Mouse (Mus musculus) left cerebral cortex, postnatal 4 days (tissue): ENCODE results near the gene Bcl10. TPM values are rescaled to one million over a fixed set of nuclear protein-coding genes. Genes with fewer than 3 reads are reported as not detected.
A peak's percentile ranks its signal among the peaks of the same experiment; 100 is the strongest.
"Not testable (repeated sequence)": the region's sequence is repeated elsewhere in the genome, so short reads cannot be mapped to it uniquely, and the experiment has no call there.

Experiments used
- DNase-seq: peaks from one replicate; pipeline ENCODE4 v3.0.0-alpha.2; 2022
- intact Hi-C: fragments of 180-260 bp; cut with DNase I; formaldehyde crosslinking; loops from one replicate; pipeline ENCODE4 v1.15.1; 2025
- total RNA-seq, 2 experiments: library from RNA; stranded (reverse); gene quantifications; 2 replicates each; pipeline ENCODE4 v1.2.3; 2021

Gene Bcl10
- total RNA-seq, 2 experiments from 2014 or later: 18.3 to 19.4 TPM

GRCm38 (mm10) chr3:145906582-145906981, 16.0 kb upstream of the Bcl10 start:
- intact Hi-C loops: no loop called here
- DNase-seq: no peak

- DNase-seq: no peak
- intact Hi-C loops: no loop called here
These were observed 10.1 kb upstream of the Bcl10 start for GRCm38 (mm10) chr3:145912512-145912911.

GRCm38 (mm10) chr3:145913263-145913662, 9.3 kb upstream of the Bcl10 start:
- DNase-seq: no peak
- intact Hi-C loops: no loop called here

GRCm38 (mm10) chr3:145913942-145914341, 8.7 kb upstream of the Bcl10 start:
- DNase-seq, intact Hi-C loops: not testable (repeated sequence)

GRCm38 (mm10) chr3:145916374-145916773, 6.2 kb upstream of the Bcl10 start:
- intact Hi-C loops: no loop called here
- DNase-seq: no peak

GRCm38 (mm10) chr3:145916826-145917225, 5.8 kb upstream of the Bcl10 start:
- no peak for DNase-seq
- intact Hi-C loops: no loop called here

DNA sequence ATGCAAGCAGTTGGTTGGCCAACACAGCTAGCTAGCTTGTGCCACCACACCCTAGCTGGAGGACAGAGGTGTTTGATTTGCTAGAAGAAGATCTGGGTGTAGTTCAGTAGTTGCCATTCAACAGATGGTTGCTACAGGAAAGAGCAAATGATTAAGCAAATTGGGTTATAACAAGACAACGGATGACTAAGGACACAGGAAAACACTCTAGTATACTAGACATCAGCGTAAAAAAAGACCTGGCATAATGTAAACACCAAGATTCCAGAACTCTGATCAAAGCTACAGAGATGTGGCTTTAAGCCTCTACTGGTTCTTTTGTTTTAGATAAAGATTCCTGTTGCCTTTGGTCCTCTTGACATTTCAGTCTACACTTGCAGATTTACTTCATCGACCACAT, 367 bp downstream of the Bcl10 start:
- intact Hi-C loops: no loop called here
- no peak for DNase-seq

DNA sequence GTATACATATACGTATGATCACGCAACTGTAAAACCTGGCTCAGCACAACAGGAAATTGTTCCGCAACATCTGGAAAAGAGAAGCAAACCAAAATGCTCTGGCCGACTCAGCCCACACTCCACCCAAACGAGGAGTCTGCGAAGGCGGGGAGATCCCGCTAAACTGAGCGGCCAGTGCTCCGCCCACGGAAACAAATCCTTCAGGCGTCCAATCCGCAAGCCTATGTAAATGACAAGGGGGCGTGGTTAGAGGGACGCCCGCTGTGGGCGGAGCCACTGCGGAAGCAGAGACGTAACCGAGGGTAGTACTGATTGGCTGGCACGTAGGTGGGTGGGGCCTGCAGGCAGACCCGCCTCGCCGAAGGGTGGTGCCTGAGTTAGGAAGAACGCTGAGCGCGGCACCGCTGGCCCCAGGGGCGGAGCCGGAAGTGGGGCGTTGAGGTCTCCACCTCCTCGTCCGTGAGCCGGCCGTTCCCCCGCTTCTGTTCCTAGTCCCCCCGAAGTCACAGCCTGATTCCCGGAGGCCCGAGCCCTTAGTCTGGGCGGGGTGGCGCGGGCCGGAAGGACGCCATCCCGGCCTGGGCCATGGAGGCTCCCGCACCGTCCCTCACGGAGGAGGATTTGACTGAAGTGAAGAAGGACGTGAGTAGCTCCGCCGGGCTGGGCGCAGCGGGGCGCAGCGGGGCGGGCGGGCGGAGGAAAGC, 1.4 kb downstream of the Bcl10 start:
- DNase-seq: peak; percentile 99
- intact Hi-C loops: no loop called here

DNA sequence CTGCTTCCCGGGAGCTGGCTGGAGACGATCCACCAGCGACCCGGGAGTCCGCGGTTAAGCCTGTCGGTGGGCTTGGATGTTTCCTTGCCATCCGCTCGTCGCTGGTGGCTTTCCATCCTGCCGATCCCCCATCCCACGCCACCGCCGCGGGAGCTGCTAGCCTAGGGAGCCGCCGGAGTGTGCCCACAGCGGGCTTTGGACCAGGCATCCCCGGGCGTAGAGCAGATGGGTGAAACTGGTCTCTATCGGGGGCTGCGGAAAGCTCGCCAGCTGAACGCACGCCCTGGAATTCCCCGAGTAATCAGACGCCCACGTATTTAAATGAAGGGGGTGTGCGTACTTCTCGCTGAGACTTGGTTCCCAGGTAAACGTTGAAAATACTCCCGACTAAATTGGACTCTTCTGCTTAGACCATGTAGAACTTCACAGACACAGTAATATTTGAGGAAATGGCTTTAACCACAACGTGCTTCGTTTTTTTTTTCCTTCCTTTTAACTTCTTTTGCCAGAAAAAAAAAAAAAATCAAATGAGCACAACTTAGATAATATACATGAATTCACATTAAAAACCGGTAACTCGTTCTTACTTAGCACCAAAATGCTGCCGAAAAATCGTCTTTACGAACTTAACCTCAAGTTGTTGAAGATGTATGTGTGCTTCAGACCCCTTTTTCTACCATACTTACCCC, 2.2 kb downstream of the Bcl10 start:
- DNase-seq: peak; percentile 60
- intact Hi-C loops: no loop called here

DNA sequence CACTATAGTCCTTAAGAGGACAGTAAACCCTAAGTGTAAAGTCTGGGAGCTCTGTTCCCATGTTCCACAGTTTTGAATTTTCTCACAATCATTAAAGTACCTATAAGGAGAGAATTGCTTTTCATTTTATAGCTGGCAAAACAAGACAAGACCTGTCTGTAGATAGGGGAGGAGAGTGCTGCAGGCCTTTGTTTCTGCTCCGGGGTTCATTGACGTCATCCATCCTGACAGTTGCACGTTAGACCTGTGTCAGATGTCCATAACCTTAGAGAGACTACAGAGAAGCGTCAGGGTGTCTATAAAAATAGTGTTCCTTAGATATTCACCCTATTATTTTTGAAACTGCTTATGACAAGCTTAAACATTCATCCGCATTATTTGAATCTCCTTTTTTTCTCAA, 2.9 kb downstream of the Bcl10 start:
- no peak for DNase-seq
- intact Hi-C loops: no loop called here

GRCm38 (mm10) chr3:145929525-145930400, 7.2 kb downstream of the Bcl10 start:
- intact Hi-C loops: no loop called here
- no peak for DNase-seq

DNA sequence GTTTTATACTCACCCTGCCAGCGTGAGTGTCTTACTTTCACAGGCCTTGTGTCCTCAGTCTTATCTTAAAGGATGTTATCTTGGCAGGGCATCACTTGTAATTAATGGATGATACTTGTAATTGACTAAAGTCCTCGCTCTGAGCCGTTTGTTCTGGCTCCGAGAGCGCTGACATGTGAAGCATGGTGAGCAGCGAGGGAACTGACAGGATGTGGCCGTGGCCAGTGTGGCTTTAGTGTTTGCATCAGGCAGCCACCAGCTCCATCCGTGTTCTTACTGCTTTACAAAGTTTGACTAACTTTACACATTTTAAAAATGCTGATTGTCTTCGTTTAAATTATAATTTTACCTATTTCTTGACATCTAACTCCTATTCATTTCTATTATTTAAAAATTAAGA, 11.2 kb downstream of the Bcl10 start:
- intact Hi-C loops: no loop called here
- no peak for DNase-seq

DNA sequence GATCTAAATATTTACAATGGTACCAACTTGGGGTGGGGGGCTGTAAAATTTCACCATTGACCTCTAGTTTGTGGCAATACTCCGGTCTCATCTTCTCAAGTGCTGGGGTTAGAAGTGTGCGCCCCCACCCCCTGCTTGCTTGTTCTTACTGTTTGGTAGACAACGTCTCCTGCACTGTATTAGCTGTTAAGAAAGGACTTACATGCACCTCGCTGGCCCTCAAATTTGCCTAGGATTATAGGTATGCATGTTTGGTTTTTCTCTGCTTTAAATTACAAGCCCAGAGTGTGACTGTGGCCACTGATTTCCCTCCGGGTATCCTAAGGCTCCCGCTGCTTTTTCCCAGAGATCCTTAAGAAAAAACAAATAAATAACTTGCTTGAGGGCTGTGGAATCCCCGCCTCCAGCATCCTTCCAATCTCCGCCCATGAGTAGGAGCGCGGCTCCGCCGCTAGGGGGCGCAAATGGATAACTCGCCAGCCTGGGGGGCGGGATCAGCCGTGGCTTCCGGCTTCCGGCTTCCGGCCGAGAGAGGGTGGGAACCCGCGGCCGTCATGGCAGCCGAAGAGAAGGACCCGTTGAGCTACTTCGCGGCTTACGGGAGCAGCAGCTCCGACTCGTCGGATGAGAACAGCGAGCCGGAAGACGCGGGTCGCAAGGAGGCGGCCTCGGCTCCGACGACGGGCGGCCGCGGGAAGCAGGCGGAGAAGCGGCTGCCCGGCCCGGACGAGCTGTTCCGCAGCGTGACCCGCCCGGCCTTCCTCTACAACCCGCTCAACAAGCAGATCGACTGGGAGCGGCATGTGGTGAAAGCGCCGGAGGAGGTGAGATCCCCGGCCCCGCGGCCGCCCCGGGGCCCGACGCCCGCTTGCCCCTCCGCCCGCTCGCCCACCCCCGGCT, 15.2 kb downstream of the Bcl10 start, which contains the start of gene 2410004B18Rik:
Gene 2410004B18Rik, plus strand, starts transcription at position 510 of the 900 bp plus-strand sequence.
- DNase-seq: peak; percentile 93
- intact Hi-C loops: no loop called here

DNA sequence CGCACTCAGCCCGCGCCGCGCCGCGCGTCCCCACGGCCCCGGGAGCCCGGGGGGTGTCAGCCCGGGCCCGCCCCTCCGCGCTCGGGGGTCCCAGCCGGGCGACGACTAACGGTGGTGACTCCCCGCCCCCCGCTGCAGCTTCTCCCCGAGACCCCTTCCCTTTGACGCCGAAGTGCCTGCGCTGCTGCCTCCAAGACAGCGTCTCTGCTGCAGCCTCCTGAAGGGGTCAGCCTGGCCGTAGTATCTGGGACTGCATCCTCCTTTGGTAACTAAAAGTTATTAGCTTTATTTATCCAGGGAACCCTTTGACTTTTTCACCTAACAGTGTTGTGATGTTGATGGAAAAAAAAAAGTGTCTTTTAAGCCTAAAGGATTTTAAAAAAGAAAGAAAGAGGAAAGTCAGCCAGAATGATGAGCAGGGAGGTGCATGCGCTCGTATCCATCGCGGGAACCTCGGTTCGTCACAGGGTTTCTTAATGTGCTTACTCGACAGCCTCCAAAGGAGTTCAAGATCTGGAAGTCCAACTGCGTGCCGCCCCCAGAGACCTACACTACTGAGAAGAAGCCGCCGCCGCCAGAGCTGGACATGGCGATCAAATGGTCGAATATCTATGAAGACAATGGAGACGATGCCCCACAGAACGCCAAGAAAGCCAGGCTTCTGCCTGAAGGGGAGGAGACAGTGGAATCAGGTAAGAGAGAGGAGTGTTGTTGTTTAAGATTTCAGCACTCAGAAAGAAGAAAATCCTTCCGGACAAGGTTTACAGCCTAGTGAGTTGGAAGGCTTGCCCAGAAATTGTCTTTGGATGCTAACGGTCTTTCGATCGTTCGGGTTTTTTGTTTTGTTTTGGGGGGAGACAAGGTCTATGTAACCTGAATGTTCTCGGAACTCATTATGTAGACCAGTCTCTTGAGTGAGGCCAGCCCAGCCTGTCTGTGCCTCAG, 16.1 kb downstream of the Bcl10 start:
- intact Hi-C loops: no loop called here
- DNase-seq: peak; percentile 18

- DNase-seq: no peak
- intact Hi-C loops: no loop called here
These were observed 16.8 kb downstream of the Bcl10 start for GRCm38 (mm10) chr3:145939402-145939801.

DNA sequence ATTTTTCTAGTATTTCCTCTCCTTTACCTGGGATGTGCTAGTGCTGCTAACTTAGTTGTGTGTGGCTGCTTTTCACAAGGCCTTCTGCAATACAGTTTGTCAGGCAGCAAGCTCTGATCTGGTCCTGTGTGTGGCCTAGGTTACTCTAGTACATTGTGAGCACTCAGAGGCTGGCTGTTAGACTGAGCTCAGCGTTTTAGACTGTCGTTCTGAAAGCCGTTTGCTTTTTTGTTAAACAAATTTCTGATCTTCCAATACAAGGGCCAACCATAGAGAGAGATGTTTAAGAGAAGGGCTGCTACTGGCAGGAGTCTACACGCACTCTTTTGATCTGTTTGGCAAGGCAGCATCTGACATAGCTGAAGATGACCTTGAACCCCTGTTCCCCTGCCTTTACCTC, 17.4 kb downstream of the Bcl10 start:
- intact Hi-C loops: no loop called here
- no peak for DNase-seq

DNA sequence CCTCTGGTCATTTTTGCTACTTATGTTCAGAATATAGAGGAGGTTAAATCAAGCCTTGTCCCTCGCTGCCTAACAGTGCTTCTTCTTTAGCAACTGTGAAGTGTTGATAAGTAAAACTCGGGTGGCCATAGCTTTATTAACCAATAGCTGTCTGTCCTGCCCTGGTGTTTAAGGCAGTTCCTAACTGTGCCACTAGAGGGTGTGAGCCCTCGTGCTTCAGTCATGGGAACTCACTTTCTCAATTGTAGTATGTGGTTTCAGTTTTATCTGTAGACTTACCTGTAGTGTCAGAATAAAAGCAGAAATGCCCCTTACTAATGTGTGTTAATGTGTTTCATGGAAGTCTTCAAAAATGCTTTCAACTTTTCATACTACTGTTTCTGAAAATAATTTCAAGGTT, 19.4 kb downstream of the Bcl10 start:
- peak; percentile 60 for DNase-seq
- intact Hi-C loops: no loop called here

DNA sequence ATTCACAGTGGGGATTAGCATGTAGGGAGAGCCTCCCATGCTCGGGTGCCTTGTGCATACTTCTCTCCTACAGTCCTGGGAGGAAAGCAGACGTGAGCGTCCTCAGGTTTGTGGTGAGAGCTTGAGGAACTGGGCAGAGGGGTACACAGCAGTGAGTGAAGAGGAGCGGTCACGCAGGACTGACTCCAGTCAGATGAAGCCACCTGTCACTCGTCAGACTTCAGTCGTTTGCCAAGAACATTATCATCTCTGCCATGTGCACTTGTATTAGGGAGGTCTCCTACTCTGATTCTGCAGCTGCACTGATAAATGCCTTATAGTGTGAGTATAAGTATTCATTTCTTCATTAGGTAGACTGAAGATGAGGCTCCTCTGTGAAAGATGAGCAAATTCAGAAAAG, 21.7 kb downstream of the Bcl10 start:
- DNase-seq: no peak
- intact Hi-C loops: no loop called here

DNA sequence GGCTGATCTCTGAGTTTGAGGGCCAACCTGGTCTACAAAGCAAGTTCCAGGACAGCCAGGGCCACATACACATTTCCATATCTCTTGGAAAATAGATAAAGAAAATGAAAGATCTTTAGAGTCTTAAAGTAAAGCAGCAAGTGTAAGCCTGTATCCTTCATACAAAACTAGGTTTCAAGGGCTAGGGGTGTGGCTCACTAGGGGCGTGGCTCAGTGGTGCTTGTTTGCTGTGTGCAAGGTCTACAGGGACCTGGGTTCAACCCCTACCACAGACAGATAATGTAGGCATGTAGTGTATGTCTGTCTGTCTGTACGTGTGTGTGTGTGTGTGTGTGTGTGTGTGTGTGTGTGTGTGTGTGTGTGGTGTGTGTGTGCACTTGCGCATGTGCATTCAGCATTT, 23.3 kb downstream of the Bcl10 start:
- no peak for DNase-seq
- intact Hi-C loops: no loop called here
